Mouse (Mus musculus) neural tube, embryonic 12.5 days (tissue): ENCODE measurements around the gene Tsen34. TPM values are rescaled to one million over a fixed set of nuclear protein-coding genes. Genes with fewer than 3 reads are reported as not detected.

Experiments used
- ATAC-seq: fragments of 200-750 bp; cut with Nextera tagmentation; 2 replicates; pipeline ENCODE4 v1.8.0; 2017; ENCODE audit warnings: low read depth, mild to moderate bottlenecking, moderate TSS enrichment, moderate library complexity; ENCODE audit not compliant: low FRiP score
- H3K27ac ChIP-seq: fragments of 300-500 bp; sonication (generic); 2 replicates; pipeline ENCODE4 v1.5.1; 2016
- H3K27me3 ChIP-seq: fragments of 300-500 bp; sonication (generic); replicated peaks from 2 replicates; pipeline ENCODE4 v1.6.1; 2016; ENCODE audit warnings: mild to moderate bottlenecking
- H3K36me3 ChIP-seq: fragments of 300-500 bp; sonication (generic); 2 replicates; pipeline ENCODE4 v1.6.1; 2016; ENCODE audit warnings: mild to moderate bottlenecking
- H3K4me1 ChIP-seq: fragments of 300-500 bp; sonication (generic); 2 replicates; pipeline ENCODE4 v1.6.1; 2016
- H3K4me2 ChIP-seq: fragments of 300-500 bp; sonication (generic); replicated peaks from 2 replicates; pipeline ENCODE4 v1.6.1; 2016; ENCODE audit warnings: mild to moderate bottlenecking
- H3K4me3 ChIP-seq: fragments of 300-500 bp; sonication (generic); 2 replicates; pipeline ENCODE4 v1.5.1; 2016
- H3K9ac ChIP-seq: fragments of 300-500 bp; sonication (generic); 2 replicates; pipeline ENCODE4 v1.6.1; 2016; ENCODE audit warnings: mild to moderate bottlenecking
- H3K9me3 ChIP-seq: fragments of 300-500 bp; sonication (generic); 2 replicates; pipeline ENCODE4 v1.6.1; 2016; ENCODE audit warnings: mild to moderate bottlenecking
- WGBS: fragments of 180-500 bp; shearing (Covaris S2); methylation state at CpG from one replicate; pipeline ENCODE4 v1.1.7; 2016; 5-methylcytosine and 5-hydroxymethylcytosine counted together
- polyA plus RNA-seq: library from polyadenylated mRNA; unstranded; fragments of >200 nt; fragmentation: Nextera tagmentation; extraction: Ambion mirVana; gene quantifications from 2 replicates; pipeline ENCODE4 v1.2.1, GENCODE M21; 2016

Tsen34 gene
- polyA plus RNA-seq: 225 and 226 TPM in 2 replicates

- Histone ChIP-seq H3K36me3 (peaks cover 13% of the 10 kb centered on the region), H3K9me3 (no peaks in the 10 kb centered on the region), H3K4me3 (peak within 1 kb of the TSS; percentile 62), H3K4me2 (peak within 1 kb of the TSS; percentile 88), H3K4me1 (peaks cover 27% of the 10 kb centered on the region), H3K27me3 (no peaks in the 10 kb centered on the region), H3K27ac (peak within 1 kb of the TSS; percentile 74), H3K9ac (peak within 1 kb of the TSS; percentile 84)
- no peak; the same call in 1 of the 2 replicates for ATAC-seq
- under 1% methylated on average over 49 of the region's 49 CpGs for WGBS
Measured at GRCm38 (mm10) chr7:3692382-3692986, at the start of gene Tsen34. Tsen34 (plus strand) TSS chr7:3692863.

GRCm38 (mm10) chr7:3643412-3643811, 49.3 kb upstream of the Tsen34 start:
- Histone ChIP-seq H3K4me1 (peaks cover 28% of the 10 kb centered on the region), H3K4me3 (no peak overlapping the region), H3K27me3 (no peaks in the 10 kb centered on the region), H3K27ac (no peak overlapping the region), H3K4me2 (no peak overlapping the region), H3K9ac (no peak overlapping the region), H3K9me3 (no peaks in the 10 kb centered on the region), H3K36me3 (peaks cover 32% of the 10 kb centered on the region)
- whole genome bisulfite sequencing: 71% methylated on average over 5 of the region's 5 CpGs
- ATAC-seq: no peak

- WGBS: 26% methylated on average over 9 of the region's 9 CpGs
- Histone ChIP-seq H3K27ac (no peak overlapping the region), H3K36me3 (peaks cover 28% of the 10 kb centered on the region)
Measured at GRCm38 (mm10) chr7:3643843-3644242, 48.8 kb upstream of the Tsen34 start.

GRCm38 (mm10) chr7:3644348-3644671, 48.4 kb upstream of the Tsen34 start:
- H3K4me3 ChIP-seq: peak overlapping the region; percentile 34
- under 1% methylated on average over 11 of the region's 11 CpGs for WGBS
- H3K9me3 ChIP-seq: no peaks in the 10 kb centered on the region
- H3K27ac ChIP-seq: no peak overlapping the region
- ATAC-seq: no peak
- H3K36me3 ChIP-seq: peaks cover 27% of the 10 kb centered on the region
- no peaks in the 10 kb centered on the region for H3K27me3 ChIP-seq
- H3K4me1 ChIP-seq: peaks cover 34% of the 10 kb centered on the region
- no peak overlapping the region for H3K9ac ChIP-seq
- H3K4me2 ChIP-seq: peak overlapping the region; percentile 65

More at GRCm38 (mm10) chr7:3643843-3644242, 48.8 kb upstream of the Tsen34 start:
- H3K27me3 ChIP-seq: no peaks in the 10 kb centered on the region
- H3K9ac ChIP-seq: no peak overlapping the region
- peak overlapping the region; percentile 65 for H3K4me2 ChIP-seq
- H3K9me3 ChIP-seq: no peaks in the 10 kb centered on the region
- peak overlapping the region; percentile 34 for H3K4me3 ChIP-seq
- ATAC-seq: no peak
- H3K4me1 ChIP-seq: peaks cover 32% of the 10 kb centered on the region

GRCm38 (mm10) chr7:3644672-3645487, 47.8 kb upstream of the Tsen34 start, which contains the start of gene Cnot3:
Cnot3 (plus strand) TSS chr7:3645268.
- WGBS: under 1% methylated on average over 54 of the region's 58 CpGs
- Histone ChIP-seq H3K4me3 (peak within 1 kb of the TSS; percentile 90), H3K36me3 (peaks cover 21% of the 10 kb centered on the region), H3K9ac (peak within 1 kb of the TSS; percentile 98), H3K4me2 (peak within 1 kb of the TSS; percentile 95), H3K4me1 (peaks cover 34% of the 10 kb centered on the region), H3K27me3 (no peaks in the 10 kb centered on the region), H3K9me3 (no peaks in the 10 kb centered on the region), H3K27ac (peak within 1 kb of the TSS; percentile 89)
- ATAC-seq: peak; percentile 99

GRCm38 (mm10) chr7:3645488-3646025, 47.1 kb upstream of the Tsen34 start:
- H3K4me2 ChIP-seq: peak overlapping the region; percentile 95
- no peaks in the 10 kb centered on the region for H3K27me3 ChIP-seq
- WGBS: under 1% methylated on average over 58 of the region's 58 CpGs
- H3K9ac ChIP-seq: peak overlapping the region; percentile 98
- ATAC-seq: peak; percentile 3
- H3K4me3 ChIP-seq: peak overlapping the region; percentile 90
- no peaks in the 10 kb centered on the region for H3K9me3 ChIP-seq
- peaks cover 34% of the 10 kb centered on the region for H3K4me1 ChIP-seq
- H3K36me3 ChIP-seq: peaks cover 20% of the 10 kb centered on the region
- H3K27ac ChIP-seq: peak overlapping the region; percentile 89

GRCm38 (mm10) chr7:3646188-3646587, 46.5 kb upstream of the Tsen34 start:
- H3K27ac ChIP-seq: no peak overlapping the region

GRCm38 (mm10) chr7:3646641-3647040, 46.0 kb upstream of the Tsen34 start:
- peaks cover 34% of the 10 kb centered on the region for H3K4me1 ChIP-seq
- WGBS: 71% methylated on average over 4 of the region's 4 CpGs
- peak overlapping the region; percentile 95 for H3K4me2 ChIP-seq
- ATAC-seq: no peak
- H3K27ac ChIP-seq: no peak overlapping the region
- peak overlapping the region; percentile 98 for H3K9ac ChIP-seq
- H3K27me3 ChIP-seq: no peaks in the 10 kb centered on the region
- no peaks in the 10 kb centered on the region for H3K9me3 ChIP-seq
- peaks cover 20% of the 10 kb centered on the region for H3K36me3 ChIP-seq
- peak overlapping the region; percentile 90 for H3K4me3 ChIP-seq

More at GRCm38 (mm10) chr7:3646188-3646587, 46.5 kb upstream of the Tsen34 start:
- ATAC-seq: no peak
- H3K4me2 ChIP-seq: peak overlapping the region; percentile 95
- H3K27me3 ChIP-seq: no peaks in the 10 kb centered on the region
- H3K4me3 ChIP-seq: peak overlapping the region; percentile 90
- WGBS: 32% methylated on average over 9 of the region's 9 CpGs
- H3K36me3 ChIP-seq: peaks cover 20% of the 10 kb centered on the region
- H3K4me1 ChIP-seq: peaks cover 34% of the 10 kb centered on the region
- H3K9ac ChIP-seq: peak overlapping the region; percentile 98
- no peaks in the 10 kb centered on the region for H3K9me3 ChIP-seq

GRCm38 (mm10) chr7:3656966-3657365, 35.7 kb upstream of the Tsen34 start:
- Histone ChIP-seq H3K9me3 (no peaks in the 10 kb centered on the region), H3K36me3 (peaks cover 98% of the 10 kb centered on the region), H3K4me2 (no peak overlapping the region), H3K4me3 (no peak overlapping the region), H3K27ac (no peak overlapping the region), H3K27me3 (no peaks in the 10 kb centered on the region), H3K9ac (no peak overlapping the region), H3K4me1 (no peaks in the 10 kb centered on the region)
- ATAC-seq: no peak
- 93% methylated on average over 4 of the region's 4 CpGs for WGBS

- no peak overlapping the region for H3K4me2 ChIP-seq
- H3K27me3 ChIP-seq: no peaks in the 10 kb centered on the region
- no peak for ATAC-seq
- WGBS: 97% methylated on average over 14 of the region's 14 CpGs
- no peaks in the 10 kb centered on the region for H3K9me3 ChIP-seq
- no peak overlapping the region for H3K4me3 ChIP-seq
- H3K9ac ChIP-seq: no peak overlapping the region
- H3K4me1 ChIP-seq: peaks cover 2% of the 10 kb centered on the region
- H3K27ac ChIP-seq: no peak overlapping the region
- peaks cover 98% of the 10 kb centered on the region for H3K36me3 ChIP-seq
Measured at GRCm38 (mm10) chr7:3658578-3658977, 34.1 kb upstream of the Tsen34 start.

GRCm38 (mm10) chr7:3664524-3665214, 28.0 kb upstream of the Tsen34 start:
- H3K36me3 ChIP-seq: peaks cover 38% of the 10 kb centered on the region
- H3K9ac ChIP-seq: peak overlapping the region; percentile 79
- WGBS: 34% methylated on average over 15 of the region's 15 CpGs
- H3K4me2 ChIP-seq: peak overlapping the region; percentile 77
- no peaks in the 10 kb centered on the region for H3K27me3 ChIP-seq
- peak overlapping the region; percentile 69 for H3K4me3 ChIP-seq
- peak overlapping the region; percentile 62; the same call in 1 of the 2 replicates for H3K27ac ChIP-seq
- peaks cover 15% of the 10 kb centered on the region for H3K4me1 ChIP-seq
- H3K9me3 ChIP-seq: no peaks in the 10 kb centered on the region
- ATAC-seq: peak; percentile 39
